Mouse (Mus musculus) liver, adult 2 months (tissue): Measurements from ENCODE around the gene Gal3st3.

Experiments
- CTCF ChIP-seq: fragments of 200-500 bp; IDR thresholded peaks from 2 replicates; pipeline ENCODE4 v1.5.1; 2011; ENCODE audit warnings: low read depth, low read length, control low read depth
- POLR2A ChIP-seq: fragments of 200-500 bp; IDR thresholded peaks from 2 replicates; pipeline ENCODE4 v1.6.1; 2011; ENCODE audit warnings: low read length, control low read depth; ENCODE audit not compliant: insufficient read depth; ENCODE audit errors: extremely low read depth

DNA sequence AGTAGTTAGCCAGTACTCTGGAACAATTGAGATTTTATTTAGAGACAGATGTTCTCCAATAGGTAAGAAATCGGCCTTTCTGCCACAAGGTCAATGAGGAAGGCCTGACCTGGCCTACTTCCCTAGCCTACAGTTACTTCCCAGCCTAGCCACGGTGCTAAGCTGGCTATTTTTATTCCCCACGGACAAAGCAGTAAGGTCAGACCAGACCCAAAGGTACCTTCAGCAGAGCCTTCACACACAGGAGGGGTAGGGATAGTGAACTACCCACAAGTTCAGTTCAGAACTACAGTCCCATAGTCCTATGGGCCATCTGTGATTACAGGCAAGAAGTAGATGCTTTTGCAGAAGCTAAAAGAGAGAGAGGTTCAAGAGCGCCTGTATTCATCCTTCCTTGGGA lies 24.2 kb upstream of the Gal3st3 start:
- no peak for TF ChIP-seq CTCF
- no peak for TF ChIP-seq POLR2A
